In genomic region chr11:93562330-93562865, GRCm38 (mm10) we compare ENCODE assay signal across 18 mouse cellular contexts.
DNase-seq lines count a peak whose midpoint lies in the region; ATAC-seq and TF ChIP-seq lines count a peak whose summit lies in the region.
"Had no signal": no experiment of that assay in that cellular context is flagged by ENCODE, and none has a peak within 500 bp of the region (broad histone marks: within the 10 kb centered on the region; RNA-seq: fewer than 3 reads in every experiment).

No protein-coding gene starts in this region.

- H3K9ac ChIP-seq in lung, embryonic 14.5 days = no peak overlapping the region
- H3K9ac ChIP-seq: embryonic facial prominence, embryonic 12.5 days had no signal

- H3K36me3 ChIP-seq in lung, embryonic 14.5 days (ENCODE audit: insufficient read depth) = no peaks in the 10 kb centered on the region
- H3K36me3 ChIP-seq: embryonic facial prominence, embryonic 12.5 days; heart, embryonic 10.5 days had no signal

- no peaks in the 10 kb centered on the region for H3K4me1 ChIP-seq in lung, embryonic 14.5 days (ENCODE audit: insufficient read depth)
- no peaks in the 10 kb centered on the region for H3K4me1 ChIP-seq in lung, adult 2 months (ENCODE audit: control insufficient read depth, insufficient read depth, low read length)
- H3K4me1 ChIP-seq: embryonic facial prominence, embryonic 12.5 days had no signal

- H3K27ac ChIP-seq in lung, embryonic 14.5 days (ENCODE audit: low read depth) = no peak overlapping the region
- H3K27ac ChIP-seq: embryonic facial prominence, embryonic 12.5 days; heart, embryonic 10.5 days had no signal

- DNase-seq in lung, embryonic 14.5 days = peak; percentile 71
- DNase-seq in lung, postnatal 25 days (ENCODE audit: low spot score) = no peak
- peak; percentile 60 for DNase-seq in lung, postnatal 10 days
- DNase-seq in lung, adult 2 months = no peak
- DNase-seq in Muller cell, postnatal 12 days (ENCODE audit: inconsistent ontology term) = peak; percentile 41
- peak; percentile 34 for DNase-seq in brain, embryonic 14.5 days (ENCODE audit: low read depth)
- no peak for DNase-seq in adrenal gland, postnatal 10 days
- DNase-seq: adrenal gland, adult 8-10 months; cerebellum, adult 11-12 months; cerebellum, adult 9-10 months; cerebellum, postnatal 25 days; gastrocnemius, postnatal 10 days; heart, adult 18-20 months; heart, postnatal 10 days; heart, postnatal 4 days had no signal

- H3K9me3 ChIP-seq in lung, embryonic 14.5 days (ENCODE audit: low read depth, low read length) = no peaks in the 10 kb centered on the region
- H3K9me3 ChIP-seq: embryonic facial prominence, embryonic 12.5 days; heart, embryonic 10.5 days had no signal

- H3K27me3 ChIP-seq in lung, embryonic 14.5 days (ENCODE audit: insufficient read depth, low read length) = no peaks in the 10 kb centered on the region
- H3K27me3 ChIP-seq: embryonic facial prominence, embryonic 12.5 days had no signal

- H3K4me2 ChIP-seq in lung, embryonic 14.5 days = no peak overlapping the region
- H3K4me2 ChIP-seq: embryonic facial prominence, embryonic 12.5 days had no signal

- no peak for TF ChIP-seq POLR2A in lung, adult 2 months (IDR thresholded peaks at IDR 0.05; ENCODE audit: borderline replicate concordance, extremely low read depth, low read depth, low read length)
- TF ChIP-seq POLR2A in brain, embryonic 14.5 days (IDR thresholded peaks at IDR 0.05; ENCODE audit: borderline replicate concordance, extremely low read depth, insufficient read depth, insufficient read length, poor library complexity, severe bottlenecking) = no peak

- no peak for TF ChIP-seq CTCF in lung, embryonic 14.5 days (IDR thresholded peaks at IDR 0.05; ENCODE audit: low read depth)
- no peak for TF ChIP-seq CTCF in lung, adult 2 months (IDR thresholded peaks at IDR 0.05; ENCODE audit: insufficient read depth, low read length)
- no peak for TF ChIP-seq CTCF in brain, embryonic 14.5 days (IDR thresholded peaks at IDR 0.05; ENCODE audit: borderline replicate concordance, extremely low read depth, insufficient read depth, insufficient read length)

- ATAC-seq in lung, embryonic 14.5 days (ENCODE audit: insufficient read depth) = peak; percentile 47; the same call in 1 of the 2 replicates
- ATAC-seq: forebrain, embryonic 16.5 days had no signal

- H3K4me3 ChIP-seq in lung, embryonic 14.5 days (ENCODE audit: low read depth, low read length) = no peak overlapping the region
- no peak overlapping the region for H3K4me3 ChIP-seq in lung, adult 2 months (replicated peaks; ENCODE audit: extremely low read depth, low read depth, low read length)
- H3K4me3 ChIP-seq: embryonic facial prominence, embryonic 12.5 days; heart, embryonic 10.5 days had no signal

Comparison
In these comparisons a context has a peak if more than half of its experiments do, and no peak if none do; other contexts are left out.
1. DNase-seq: peak in lung, embryonic 14.5 days (single experiment), lung, postnatal 10 days (single experiment), Muller cell, postnatal 12 days (single experiment) and brain, embryonic 14.5 days (single experiment); none in lung, postnatal 25 days (single experiment), lung, adult 2 months (single experiment) and adrenal gland, postnatal 10 days (single experiment).